Mouse (Mus musculus) thymus, adult 2 months (tissue): Measurements from ENCODE around the gene Usp42. TPM values are rescaled to one million over a fixed set of nuclear protein-coding genes. Genes with fewer than 3 reads are reported as not detected.

Source experiments
- DNase-seq: peaks from one replicate; pipeline ENCODE4 v3.0.0; 2021
- H3K27ac ChIP-seq: fragments of 200-500 bp; 2 replicates; pipeline ENCODE4 v1.5.1; 2012; ENCODE audit warnings: low read length, control low read depth; ENCODE audit not compliant: control insufficient read depth, insufficient read depth
- H3K27me3 ChIP-seq: fragments of 200-500 bp; 2 replicates; pipeline ENCODE4 v1.6.1; 2012; ENCODE audit warnings: mild to moderate bottlenecking, low read length, moderate library complexity, mixed read lengths; ENCODE audit not compliant: control insufficient read depth, insufficient read depth
- H3K36me3 ChIP-seq: fragments of 200-500 bp; 2 replicates; pipeline ENCODE4 v1.6.1; 2012; ENCODE audit warnings: mild to moderate bottlenecking, low read length, moderate library complexity; ENCODE audit not compliant: control insufficient read depth, insufficient read depth
- H3K4me1 ChIP-seq: fragments of 200-500 bp; replicated peaks from 2 replicates; pipeline ENCODE4 v1.6.1; 2012; ENCODE audit warnings: low read length; ENCODE audit not compliant: control insufficient read depth, insufficient read depth
- H3K4me3 ChIP-seq: fragments of 200-500 bp; 2 replicates; pipeline ENCODE4 v1.5.1; 2012; ENCODE audit warnings: mild to moderate bottlenecking, low read length, control low read depth, moderate library complexity; ENCODE audit not compliant: control insufficient read depth, insufficient read depth
- CTCF ChIP-seq: fragments of 200-500 bp; IDR thresholded peaks from 2 replicates; pipeline ENCODE4 v1.5.1; 2012; ENCODE audit warnings: mild to moderate bottlenecking, control low read depth, low read length, moderate library complexity, borderline replicate concordance; ENCODE audit not compliant: control insufficient read depth, poor library complexity, insufficient read depth; ENCODE audit errors: extremely low read depth
- POLR2A ChIP-seq: fragments of 200-500 bp; IDR thresholded peaks from 2 replicates; pipeline ENCODE4 v1.6.1; 2012; ENCODE audit warnings: mild to moderate bottlenecking, low read length, control low read depth, moderate library complexity; ENCODE audit not compliant: control insufficient read depth, poor library complexity, insufficient read depth; ENCODE audit errors: extremely low read depth
- WGBS: fragments of 180-500 bp; shearing (Covaris S2); methylation state at CpG from one replicate; pipeline ENCODE4 v1.1.7; 2018; 5-methylcytosine and 5-hydroxymethylcytosine counted together
- polyA plus RNA-seq: library from polyadenylated mRNA; depleted of rRNA; stranded (reverse); fragments of >200 nt; gene quantifications from 2 replicates; pipeline ENCODE4 v1.2.3, GENCODE M21; 2012

Gene Usp42
- polyA plus RNA-seq, 1 experiment, result 12.1 TPM

GRCm38 (mm10) chr5:143679654-143680053 is 52.4 kb downstream of the Usp42 start:
- Histone ChIP-seq H3K36me3 (no peaks in the 10 kb centered on the region), H3K27me3 (no peaks in the 10 kb centered on the region), H3K4me3 (no peak overlapping the region), H3K4me1 (peaks cover 1% of the 10 kb centered on the region; the same call in 1 of the 2 replicates), H3K27ac (no peak overlapping the region)
- WGBS, result 38% methylated on average over 6 of the region's 6 CpGs
- no peak for DNase-seq
- TF ChIP-seq CTCF, result no peak
- no peak for TF ChIP-seq POLR2A

- 85% methylated on average over 6 of the region's 6 CpGs for WGBS
- Histone ChIP-seq H3K4me1 (peaks cover 2% of the 10 kb centered on the region; the same call in 1 of the 2 replicates), H3K4me3 (no peak overlapping the region), H3K36me3 (no peaks in the 10 kb centered on the region), H3K27ac (no peak overlapping the region), H3K27me3 (no peaks in the 10 kb centered on the region)
- DNase-seq, result no peak
- TF ChIP-seq POLR2A (no peak), CTCF (no peak)
Measured at GRCm38 (mm10) chr5:143678634-143679271, 53.3 kb downstream of the Usp42 start.

GRCm38 (mm10) chr5:143677363-143677762 is 54.7 kb downstream of the Usp42 start:
- Histone ChIP-seq H3K36me3 (no peaks in the 10 kb centered on the region), H3K4me3 (no peak overlapping the region), H3K27ac (no peak overlapping the region), H3K4me1 (0 out of 2 replicates have a peak, but pooled peaks cover 2% of the 10 kb centered on the region), H3K27me3 (no peaks in the 10 kb centered on the region)
- TF ChIP-seq CTCF (no peak), POLR2A (no peak)
- WGBS, result 93% methylated on average over 4 of the region's 4 CpGs
- no peak for DNase-seq

- no peaks in the 10 kb centered on the region for H3K27me3 ChIP-seq
- TF ChIP-seq CTCF (no peak), POLR2A (no peak)
- no peaks in the 10 kb centered on the region for H3K36me3 ChIP-seq
- 91% methylated on average over 5 of the region's 5 CpGs for WGBS
- no peak overlapping the region for H3K27ac ChIP-seq
- H3K4me3 ChIP-seq, result no peak overlapping the region
- no peak for DNase-seq
- H3K4me1 ChIP-seq, result 0 out of 2 replicates have a peak, but pooled peaks cover 2% of the 10 kb centered on the region
Measured at GRCm38 (mm10) chr5:143676218-143676985, 55.7 kb downstream of the Usp42 start.

GRCm38 (mm10) chr5:143674576-143674975 is 57.5 kb downstream of the Usp42 start:
- Histone ChIP-seq H3K4me1 (0 out of 2 replicates have a peak, but pooled peaks cover 2% of the 10 kb centered on the region), H3K36me3 (no peaks in the 10 kb centered on the region), H3K27me3 (no peaks in the 10 kb centered on the region), H3K27ac (no peak overlapping the region), H3K4me3 (no peak overlapping the region)
- no peak for TF ChIP-seq POLR2A
- TF ChIP-seq CTCF, result no peak
- DNase-seq, result no peak
- 51% methylated on average over 5 of the region's 5 CpGs for WGBS

- 96% methylated on average over 6 of the region's 6 CpGs for WGBS
Measured at GRCm38 (mm10) chr5:143670740-143671415, 61.2 kb downstream of the Usp42 start.

More at GRCm38 (mm10) chr5:143670740-143671415, 61.2 kb downstream of the Usp42 start:
- TF ChIP-seq POLR2A (no peak), CTCF (no peak)
- Histone ChIP-seq H3K36me3 (no peaks in the 10 kb centered on the region), H3K4me1 (0 out of 2 replicates have a peak, but pooled peaks cover 2% of the 10 kb centered on the region), H3K27ac (no peak overlapping the region), H3K27me3 (no peaks in the 10 kb centered on the region), H3K4me3 (no peak overlapping the region)
- no peak for DNase-seq
